Mouse (Mus musculus) kidney, adult 8-10 months (tissue): Measurements from ENCODE around the gene Spred3.
"Not testable (repeated sequence)": the region's sequence is repeated elsewhere in the genome, so short reads cannot be mapped to it uniquely, and the experiment has no call there.

ENCODE experiments used
- DNase-seq, 2 experiments: peaks; one replicate each; pipeline ENCODE4 v3.0.0; 2022

Gene Spred3

DNA sequence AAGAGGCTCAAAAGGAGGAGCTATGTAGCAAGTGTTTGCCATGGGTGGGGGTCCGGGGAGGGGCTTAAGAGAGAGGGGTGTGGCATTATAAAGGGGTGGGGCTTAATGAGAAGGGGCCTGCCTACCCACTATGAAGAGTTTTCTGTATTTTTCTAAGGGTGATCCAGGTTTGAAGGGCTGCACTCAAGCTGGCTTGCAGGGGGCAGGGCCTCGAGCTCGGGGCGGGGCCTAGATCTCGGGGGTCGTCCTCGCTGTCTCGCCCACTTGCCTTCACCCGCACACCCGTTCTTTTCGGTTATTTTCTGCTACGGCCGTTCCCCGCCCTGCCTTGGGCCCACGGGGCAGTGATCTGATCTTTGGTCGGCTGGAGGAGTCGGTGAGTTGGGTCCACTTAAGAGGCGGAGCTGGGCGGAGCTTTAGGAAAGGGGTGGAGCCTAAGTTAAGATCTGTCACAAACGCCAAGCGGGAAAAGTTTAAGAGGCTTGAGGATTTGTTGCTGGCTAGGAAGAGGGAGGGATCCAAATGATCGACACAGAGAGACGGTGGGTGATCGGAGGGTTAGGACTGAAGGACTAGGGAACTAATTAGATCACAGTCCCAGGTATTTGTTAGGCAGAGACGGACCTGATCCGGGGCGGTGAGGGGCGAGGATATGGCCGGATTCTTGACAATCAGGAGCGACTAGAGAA is at the start of gene Spred3, which contains the start of gene Ggn:
Gene Spred3, minus strand, starts transcription at position 346 of the 689 bp plus-strand sequence.
Gene Ggn, plus strand, starts transcription at position 145 of the 689 bp plus-strand sequence.
- DNase-seq = peak; percentile 87 to 93

DNA sequence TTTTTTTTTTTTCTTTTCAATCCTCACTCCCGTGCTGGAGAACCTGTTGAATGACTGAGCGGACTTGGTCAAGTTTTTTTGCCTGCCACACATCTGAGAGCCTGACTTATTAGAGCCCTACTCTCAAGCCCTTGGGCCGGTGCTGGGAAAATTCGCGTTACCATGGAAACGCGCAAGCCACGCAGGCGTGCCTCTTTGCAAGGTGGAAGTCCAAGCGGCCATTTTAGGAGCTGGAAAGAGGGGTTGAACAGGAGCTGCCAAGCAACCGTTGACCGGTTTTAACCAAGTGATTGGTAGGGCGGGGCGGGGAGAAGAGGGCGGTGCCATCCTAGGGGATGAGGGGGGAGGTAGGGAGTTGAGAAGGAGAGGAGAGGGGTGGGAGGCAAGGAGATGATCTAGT is 44.6 kb upstream of the Spred3 start:
- no peak for DNase-seq

DNA sequence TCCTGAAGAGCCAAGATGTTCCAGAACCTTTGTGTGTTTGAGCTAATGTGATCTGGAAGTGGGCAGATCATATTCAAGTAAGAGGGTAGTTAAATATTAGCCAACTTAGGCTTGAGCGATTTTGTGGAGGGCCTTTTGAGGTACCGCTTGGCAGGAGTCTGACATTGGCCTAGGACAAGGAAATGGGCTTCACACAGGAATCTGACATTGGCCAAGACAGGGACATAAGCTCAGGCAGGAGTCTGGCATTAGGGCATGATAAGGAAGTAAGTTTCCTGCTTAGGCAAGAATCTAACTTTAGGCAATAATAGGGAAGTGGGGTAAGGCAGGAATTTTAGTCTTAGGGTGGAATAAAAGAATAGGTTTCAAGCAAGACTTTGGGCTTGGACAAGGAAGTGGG is 44.0 kb upstream of the Spred3 start:
- peak in 1 of 2 experiments; percentile 6 for DNase-seq

DNA sequence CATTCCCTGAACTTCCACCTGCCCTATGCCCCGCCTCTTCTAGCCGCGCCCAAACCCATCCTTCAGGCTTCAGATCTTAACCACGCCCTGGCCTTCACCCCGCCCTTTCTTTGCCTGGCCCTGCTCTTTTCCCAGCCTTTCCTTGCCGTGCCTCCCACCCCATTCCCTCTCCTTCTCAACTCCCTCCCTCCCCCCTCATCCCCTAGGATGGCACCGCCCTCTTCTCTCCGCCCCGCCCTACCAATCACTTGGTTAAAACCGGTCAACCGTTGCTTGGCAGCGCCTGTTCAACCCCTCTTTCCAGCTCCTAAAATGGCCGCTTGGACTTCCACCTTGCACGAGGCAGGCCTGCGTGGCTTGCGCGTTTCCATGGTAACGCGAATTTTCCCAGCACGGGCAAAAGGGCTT is 43.5 kb upstream of the Spred3 start, which contains the start of gene Catsperg1:
Gene Catsperg1, minus strand, starts transcription at position 361 of the 408 bp plus-strand sequence.
- peak in 1 of 2 experiments; percentile 61 for DNase-seq

DNA sequence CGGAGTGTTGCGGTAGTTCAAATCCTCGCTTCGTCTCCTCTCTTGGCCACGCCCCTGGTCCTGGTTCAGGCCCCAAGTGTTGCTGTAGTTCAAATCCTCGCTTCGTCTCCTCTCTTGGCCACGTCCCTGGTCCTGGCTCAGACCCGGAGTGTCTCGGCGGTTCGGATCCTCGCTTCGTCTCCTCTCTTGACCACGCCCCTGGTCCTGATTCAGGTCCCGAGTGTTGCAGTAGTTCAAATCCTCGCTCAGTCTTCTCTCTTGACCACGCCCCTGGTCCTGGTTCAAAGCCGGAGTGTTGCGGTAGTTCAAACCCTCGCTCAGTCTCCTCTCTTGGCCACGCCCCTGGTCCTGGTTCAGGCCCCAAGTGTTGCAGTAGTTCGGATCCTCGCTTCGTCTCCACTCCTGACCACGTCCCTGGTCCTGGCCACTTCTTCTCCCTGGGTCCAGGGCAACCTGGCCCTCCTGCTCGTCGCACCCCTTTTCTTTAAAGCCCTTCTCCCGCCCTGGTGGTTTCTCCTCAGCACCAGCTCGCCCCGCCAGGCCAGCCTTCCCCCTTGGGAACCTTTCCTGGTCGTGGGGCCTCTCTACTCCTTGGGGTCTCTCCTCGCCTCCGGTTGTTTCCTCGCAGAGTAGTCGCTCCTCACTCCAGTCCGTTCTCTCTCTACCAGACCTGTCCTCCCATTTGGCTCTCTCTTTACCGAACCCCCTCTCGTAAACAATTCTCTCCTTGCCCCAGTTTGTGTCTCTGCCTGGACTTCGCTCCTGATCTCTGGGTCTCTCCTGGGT is 42.8 kb upstream of the Spred3 start:
- not testable (repeated sequence) for DNase-seq

DNA sequence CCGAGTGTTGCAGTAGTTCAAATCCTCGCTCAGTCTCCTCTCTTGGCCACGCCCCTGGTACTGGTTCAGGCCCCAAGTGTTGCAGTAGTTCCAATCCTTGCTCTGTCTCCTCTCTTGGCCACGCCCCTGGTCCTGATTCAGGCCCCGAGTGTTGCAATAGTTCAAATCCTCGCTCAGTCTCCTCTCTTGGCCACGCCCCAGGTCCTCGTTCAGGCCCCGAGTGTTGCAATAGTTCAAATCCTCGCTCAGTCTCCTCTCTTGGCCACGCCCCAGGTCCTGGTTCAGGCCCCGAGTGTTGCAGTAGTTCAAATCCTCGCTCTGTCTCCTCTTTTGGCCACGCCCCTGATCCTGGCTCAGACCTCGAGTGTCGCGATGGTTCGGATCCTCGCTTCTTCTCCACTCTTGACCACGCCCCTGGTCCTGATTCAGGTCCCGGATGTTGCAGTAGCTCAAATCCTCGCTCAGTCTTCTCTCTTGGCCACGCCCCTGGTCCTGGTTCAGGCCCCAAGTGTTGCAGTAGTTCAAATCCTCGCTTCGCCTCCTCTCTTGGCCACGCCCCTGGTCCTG is 42.1 kb upstream of the Spred3 start:
- peak in 1 of 2 experiments; percentile 7 for DNase-seq

DNA sequence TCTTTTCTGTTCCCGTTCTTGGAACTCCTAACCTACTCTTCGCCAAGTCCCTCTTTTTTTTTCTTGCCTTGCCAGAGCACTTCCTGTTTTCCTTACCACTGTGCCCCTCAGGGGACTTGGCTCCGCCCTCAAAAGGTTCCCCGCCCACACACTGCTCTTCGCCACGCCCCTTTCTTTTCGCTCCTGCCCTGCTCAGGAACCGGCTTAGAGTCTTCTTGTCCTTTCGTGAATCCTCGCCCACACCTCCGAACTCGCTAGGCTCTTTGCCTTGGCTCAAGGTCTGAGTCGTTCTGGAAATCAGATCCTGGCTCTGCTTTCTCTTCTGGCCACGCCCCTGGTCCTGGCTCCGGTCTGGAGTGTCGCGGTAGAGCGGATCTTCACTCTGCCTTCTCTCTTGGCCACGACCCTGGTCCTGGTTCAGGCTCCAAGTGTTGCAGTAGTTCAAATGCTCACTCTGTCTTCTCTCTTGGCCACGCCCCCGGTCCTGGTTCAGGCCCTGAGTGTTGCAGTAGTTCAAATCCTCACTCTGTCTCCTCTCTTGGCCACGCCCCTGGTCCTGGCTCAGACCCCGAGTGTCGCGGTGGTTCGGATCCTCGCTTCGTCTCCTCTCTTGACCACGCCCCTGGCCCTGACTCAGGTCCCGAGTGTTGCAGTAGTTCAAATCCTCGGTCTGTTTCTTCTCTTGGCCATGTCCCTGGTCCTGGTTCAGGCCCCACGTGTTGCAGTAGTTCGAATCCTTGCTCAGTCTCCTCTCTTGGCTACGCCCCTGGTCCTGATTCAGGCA is 41.4 kb upstream of the Spred3 start:
- DNase-seq = peak; percentile 86 to 89

DNA sequence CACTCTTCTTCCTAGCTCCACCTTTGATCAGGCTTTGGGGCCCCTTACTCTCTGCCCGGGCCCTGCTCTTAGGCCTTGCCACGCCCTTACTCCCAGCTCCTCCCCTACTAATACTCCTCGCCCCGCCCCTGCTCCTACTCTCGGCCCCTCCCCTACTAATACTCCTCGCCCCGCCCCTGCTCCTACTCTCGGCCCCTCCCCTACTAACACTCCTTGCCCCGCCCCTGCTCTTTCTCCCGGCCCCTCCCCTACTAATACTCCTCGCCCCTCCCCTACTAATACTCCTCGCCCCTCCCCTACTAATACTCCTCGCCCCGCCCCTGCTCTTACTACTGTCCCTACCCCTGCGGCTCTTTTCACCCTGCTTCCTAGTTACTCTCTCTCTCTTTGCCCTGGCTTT is 40.8 kb upstream of the Spred3 start:
- DNase-seq = peak; percentile 23 to 25

DNA sequence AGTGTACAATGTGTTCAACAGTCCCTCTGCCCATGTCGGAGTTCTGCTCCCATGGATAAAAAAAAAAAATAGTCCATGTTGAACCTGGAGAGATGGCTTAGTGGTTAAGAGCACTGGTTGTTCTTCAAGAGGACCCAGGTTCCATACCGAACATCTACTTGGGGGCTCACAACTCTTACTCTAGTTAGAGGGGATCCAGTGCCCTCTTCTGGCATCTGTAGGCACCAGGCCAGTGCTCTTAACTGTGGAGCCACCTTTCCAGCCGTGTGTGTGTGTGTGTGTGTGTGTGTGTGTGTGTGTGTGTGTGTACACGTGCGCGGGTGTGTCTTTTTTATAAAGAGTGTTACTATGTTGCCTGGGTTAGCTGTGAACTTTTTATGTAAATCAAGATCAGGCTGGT is 32.4 kb upstream of the Spred3 start:
- DNase-seq = no peak

DNA sequence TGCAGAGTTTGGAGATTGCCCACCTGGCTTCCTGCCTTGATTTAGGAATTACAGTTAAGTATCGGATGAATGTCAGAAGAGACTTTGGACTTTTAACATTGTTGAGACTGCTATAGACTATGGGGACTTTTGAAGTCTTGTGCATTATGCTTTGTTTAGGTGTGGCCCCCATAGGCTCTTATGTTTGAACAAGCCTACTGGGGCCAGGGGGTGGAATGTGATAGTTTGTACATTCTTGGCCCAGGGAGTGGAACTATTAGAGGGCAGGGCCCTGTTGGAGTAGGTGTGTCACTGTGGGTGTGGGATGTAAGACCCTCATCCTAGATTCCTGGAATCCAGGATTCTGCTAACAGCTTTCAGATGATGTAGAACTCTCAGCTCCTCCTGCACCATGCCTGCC is 24.0 kb upstream of the Spred3 start:
- DNase-seq = not testable (repeated sequence)

DNA sequence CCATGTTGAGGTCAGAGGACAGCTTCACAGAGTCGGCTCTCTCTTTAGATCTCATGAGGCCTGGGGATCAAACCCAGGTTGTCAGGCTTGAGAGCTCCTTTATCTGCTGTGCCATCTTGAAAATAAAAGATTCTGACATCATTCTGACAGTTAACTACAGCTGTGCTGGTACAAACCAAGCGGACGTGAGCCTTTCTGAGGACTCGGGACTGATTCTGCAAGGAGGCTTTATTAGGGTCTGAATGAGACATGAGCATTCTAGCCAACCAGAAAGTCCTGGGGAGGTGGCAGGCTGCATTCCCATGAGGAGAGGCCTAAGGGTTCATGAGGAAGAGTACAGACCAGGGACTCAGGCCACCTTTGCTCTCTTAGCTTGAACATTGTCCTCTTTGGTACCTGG is 11.1 kb upstream of the Spred3 start:
- DNase-seq = not testable (repeated sequence)

DNA sequence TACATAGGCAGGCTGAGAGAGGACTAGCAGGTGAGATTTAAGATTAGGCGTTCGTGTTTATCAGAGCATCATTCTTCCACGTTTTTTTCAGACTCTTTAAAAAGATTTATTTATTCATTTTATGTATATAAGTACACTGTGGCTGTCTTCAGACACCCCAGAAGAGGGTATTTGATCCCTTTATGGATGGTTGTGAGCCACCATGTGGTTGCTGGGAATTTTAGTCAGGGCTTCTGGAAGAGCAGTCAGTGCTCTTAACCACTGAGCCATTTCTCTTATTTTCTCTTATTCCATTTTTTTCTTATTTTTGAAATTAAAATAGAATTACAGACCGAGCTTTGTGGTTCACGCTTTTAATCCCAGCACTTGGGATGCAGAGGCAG is 10.6 kb upstream of the Spred3 start:
- DNase-seq = no peak

DNA sequence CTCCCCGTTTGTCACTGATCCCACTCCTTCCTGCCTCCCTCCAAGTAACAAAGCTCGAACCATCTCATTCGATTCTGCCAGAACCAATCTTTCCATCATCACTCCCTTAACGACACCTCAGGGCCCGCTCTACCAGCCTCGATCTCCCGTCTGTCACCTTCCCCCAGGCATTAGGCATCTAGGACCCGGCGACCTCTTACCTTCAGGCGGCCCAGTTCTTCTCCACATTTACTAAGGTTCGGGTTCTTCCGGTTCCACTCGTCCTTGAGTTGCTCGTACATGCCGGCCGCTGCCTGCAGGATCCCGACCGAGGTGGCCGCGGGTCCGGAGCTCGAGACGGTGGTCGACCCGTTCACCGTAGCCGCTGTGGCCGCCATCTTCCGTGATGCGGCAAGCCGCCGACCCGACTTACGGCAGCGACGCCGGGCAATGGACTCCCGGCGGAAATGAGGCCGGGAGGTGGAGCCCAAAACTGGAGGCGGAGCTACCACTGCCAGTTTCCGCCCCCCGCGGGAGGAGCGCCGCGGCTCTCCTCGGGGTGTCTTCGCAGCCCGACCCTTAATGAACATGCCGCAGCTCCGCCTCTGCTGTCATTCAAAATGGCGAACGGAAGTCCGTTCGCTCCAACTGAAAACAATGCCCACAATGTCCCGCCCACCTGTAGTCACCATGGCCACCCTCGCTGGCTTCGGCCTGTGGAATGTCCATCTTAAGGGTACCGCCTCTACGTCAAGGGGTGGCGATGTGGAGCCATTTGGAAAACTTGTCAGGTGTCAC is 10.1 kb upstream of the Spred3 start, which contains the start of gene Psmd8:
Gene Psmd8, minus strand, starts transcription at position 625 of the 777 bp plus-strand sequence.
- peak; percentile 97 to 99 for DNase-seq

DNA sequence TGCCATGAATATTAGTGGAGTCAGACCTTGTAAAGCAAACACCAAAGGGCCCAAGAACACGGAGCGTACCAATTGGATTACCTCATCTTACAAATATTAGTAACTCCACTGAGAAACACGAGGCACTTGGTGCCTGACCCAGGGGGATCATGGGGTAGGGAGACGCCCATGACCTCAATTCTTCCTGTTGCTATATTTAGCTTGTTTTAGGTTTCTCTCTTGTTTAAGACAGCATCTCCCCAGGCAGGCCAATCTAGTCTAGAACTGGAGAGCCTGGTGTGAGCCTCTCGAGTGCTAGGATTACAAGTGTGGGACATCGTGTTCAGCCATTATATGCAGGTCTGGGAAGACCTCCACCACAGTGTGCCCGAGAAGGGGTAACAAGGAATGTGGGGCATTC is 9.1 kb upstream of the Spred3 start:
- no peak for DNase-seq

DNA sequence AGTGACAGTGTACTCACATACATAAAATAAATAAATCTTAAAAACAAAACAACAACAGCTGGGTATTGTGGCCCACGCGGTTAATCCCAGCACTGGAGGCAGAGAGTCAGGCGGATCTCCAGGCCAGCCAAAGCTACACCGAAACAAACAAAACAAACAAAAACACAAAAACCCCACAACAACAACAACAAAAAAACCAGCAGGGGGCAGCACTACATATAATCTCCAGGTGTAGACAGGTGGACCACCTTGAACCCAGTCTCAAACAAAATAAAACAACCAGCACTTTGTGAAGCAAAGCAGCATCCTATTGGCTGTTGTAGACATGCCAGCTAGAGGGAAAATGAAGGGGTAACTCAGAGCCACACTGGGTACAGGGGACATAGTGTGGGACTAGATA is 7.9 kb upstream of the Spred3 start:
- no peak for DNase-seq

DNA sequence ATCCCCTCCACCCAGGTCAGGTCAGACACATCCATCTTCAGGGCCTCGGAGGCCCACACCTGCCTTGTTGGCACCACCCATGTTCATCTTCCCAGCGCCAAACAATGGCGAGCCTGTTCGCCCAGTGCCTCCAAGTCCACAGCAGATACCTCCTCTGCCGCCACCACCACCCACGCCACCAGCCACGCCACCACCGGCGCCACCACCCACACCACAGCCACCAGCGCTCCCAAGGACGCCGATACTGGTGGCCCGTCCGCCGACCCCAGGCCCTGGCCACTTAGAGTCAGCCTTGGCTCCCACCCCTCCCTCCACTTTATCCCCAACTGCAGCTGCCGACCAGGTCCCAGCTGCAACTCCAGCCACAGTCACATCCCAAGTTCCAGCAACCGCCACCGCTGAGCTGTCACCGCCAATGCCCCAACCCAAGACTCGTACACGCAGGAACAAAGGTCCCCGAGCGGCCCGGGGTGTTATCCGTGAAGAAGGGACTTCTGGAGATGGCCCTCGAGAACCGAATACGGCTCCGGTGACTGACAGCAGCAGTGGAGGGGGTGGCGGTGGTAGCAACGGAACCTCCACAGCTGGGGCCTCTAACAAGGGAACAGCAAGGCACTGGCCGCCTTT is 2.3 kb upstream of the Spred3 start:
- no peak for DNase-seq

DNA sequence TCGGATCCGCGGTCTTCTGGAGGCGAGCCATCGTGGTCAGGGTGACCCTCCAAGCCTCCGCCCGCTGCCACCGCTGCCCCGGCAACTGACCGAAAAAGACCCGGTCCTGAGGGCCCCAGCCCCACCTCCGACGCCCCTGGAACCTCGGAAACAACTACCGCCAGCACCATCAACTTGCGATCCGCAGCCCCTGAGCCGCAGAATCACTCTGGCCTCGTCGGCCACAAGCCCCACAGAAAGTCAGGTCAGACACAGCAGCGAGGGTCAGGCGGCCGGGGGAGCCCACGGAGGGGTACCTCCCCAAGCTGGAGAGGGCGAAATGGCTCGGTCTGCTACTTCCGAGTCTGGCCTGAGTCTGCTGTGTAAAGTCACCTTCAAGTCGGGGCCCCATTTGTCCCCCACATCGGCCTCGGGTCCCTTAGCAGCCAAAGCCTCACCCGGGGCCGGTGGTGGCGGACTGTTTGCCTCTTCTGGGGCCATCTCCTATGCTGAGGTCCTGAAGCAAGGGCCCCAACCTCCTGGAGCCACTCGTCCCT is 1.4 kb upstream of the Spred3 start:
- no peak for DNase-seq

DNA sequence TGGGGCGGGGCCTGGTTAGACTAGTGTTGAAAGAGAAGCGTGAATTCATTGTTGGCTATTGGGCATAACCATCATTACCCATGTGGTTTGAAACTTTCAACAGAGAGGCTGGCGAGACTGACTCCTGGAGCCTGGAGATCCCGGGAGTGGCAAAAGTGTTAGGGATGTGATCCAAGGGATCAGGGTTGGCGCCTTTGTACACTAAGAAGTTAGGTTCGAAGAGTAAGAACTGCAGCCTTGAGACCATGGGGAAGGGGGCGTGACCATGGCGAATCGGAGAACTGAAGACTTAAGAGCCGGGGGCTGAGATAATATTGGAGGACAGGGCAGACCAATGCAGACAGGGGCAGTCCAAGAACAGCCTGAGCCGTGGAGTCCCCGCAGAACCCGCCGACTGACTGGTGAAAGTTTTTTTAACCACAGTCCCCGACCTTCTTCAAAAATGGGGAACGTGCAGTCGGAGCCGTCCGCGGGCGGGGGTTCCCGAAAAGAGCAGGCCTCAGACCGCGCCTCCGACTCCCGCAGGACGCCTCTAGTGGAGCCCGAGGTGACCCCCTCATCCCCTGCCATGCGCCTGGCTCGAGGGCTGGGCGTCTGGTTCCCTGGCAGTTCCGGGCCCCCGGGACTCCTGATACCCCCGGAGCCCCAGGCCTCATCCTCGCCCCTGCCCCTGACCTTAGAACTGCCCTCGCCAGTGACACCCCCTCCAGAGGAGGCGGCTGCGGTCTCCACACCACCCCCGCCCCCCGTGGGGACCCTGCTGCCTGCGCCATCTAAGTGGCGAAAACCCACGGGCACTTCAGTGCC is 747 bp upstream of the Spred3 start:
- DNase-seq = no peak

DNA sequence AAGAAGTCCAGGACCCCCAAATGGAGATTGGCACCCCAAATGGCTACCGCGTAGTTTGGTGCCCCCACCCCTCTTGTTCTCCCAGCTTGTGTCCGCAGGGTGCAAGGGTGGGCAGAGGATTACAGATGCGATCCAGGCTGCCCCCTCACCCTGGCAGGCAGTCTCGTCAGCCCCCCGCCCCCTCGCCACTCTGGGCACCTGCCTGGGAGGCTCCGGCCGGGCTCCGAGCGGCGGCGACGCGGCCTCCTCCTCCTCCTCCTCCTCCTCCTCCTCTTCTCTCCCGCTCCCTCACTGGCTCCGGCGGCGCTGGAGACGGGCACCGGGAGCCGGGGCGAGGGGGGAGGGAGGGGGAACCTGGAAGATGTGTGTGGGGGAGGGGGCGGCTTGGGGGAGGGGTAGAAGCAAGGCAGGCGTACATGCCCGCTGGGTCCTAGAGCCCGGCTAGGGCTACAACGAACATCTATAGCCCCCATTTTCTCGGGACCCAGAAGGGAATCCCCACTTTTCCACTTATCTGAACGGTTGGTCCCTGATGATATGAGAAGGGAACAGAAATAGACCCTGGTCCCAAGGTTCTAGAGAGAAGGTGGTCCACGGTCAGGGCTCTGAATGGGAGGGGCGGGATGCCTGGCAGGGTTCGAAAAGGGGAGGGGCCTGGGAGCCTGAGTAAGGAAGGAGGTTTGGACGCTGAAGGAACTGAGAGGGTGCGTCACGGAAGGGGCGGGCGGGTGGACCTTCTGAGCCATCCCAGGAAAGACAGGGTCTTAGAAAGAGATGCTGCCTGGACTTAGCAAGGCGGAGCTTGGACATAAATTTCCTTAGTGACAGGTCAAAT is 763 bp downstream of the Spred3 start:
- peak; percentile 72 to 73 for DNase-seq
